Mouse (Mus musculus) megakaryocyte, embryonic 14.5 days (primary cell): ENCODE measurements around the gene Epb42.
A peak's percentile ranks its signal among the peaks of the same experiment; 100 is the strongest.

ENCODE experiments used
- FLI1 ChIP-seq: IDR thresholded peaks from 2 replicates; pipeline ENCODE4 v1.6.1; 2012; ENCODE audit warnings: low read length, inconsistent platforms, mixed read lengths
- GATA1 ChIP-seq: IDR thresholded peaks from 3 replicates; pipeline ENCODE4 v1.6.1; 2012; ENCODE audit warnings: mixed read lengths, low read length, inconsistent platforms, borderline replicate concordance

DNA sequence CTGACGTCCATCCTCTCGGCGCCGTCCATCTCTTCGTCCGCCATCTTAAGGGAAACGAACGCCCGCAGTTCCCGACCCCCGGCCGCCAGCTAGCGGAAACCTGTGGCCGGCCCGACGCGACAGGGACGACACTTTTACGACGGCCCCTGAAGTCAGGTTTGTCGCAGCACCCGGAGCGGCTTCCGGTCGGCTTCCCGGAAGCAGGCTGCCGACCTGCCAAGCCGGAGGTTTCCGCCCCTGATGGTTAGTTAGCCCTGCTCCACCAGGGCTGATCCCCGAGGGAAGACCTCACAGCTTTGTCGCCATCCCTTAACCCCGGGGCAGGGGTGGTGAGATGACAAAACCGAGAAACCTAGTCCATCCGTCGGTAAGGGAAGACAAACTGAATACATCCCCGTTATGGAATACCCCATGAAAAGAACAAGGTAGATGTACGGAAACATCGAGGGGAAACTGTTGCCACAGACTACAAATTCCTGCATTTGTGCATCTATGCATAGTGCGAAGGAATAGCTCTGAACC lies 66.3 kb downstream of the Epb42 start, which contains the start of gene Ubr1:
- TF ChIP-seq GATA1 = no peak
- TF ChIP-seq FLI1 = peak; percentile 30; the same call in 1 of the 2 replicates
